Mouse (Mus musculus) heart, postnatal 14 days (tissue): ENCODE measurements around the gene Ppp1r37. TPM values are rescaled to one million over a fixed set of nuclear protein-coding genes. Genes with fewer than 3 reads are reported as not detected.

Experiments
- DNase-seq, 2 experiments: peaks; one replicate each; pipeline ENCODE4 v3.0.0; 2021 to 2022
- intact Hi-C: fragments of 180-260 bp; cut with DNase I; formaldehyde crosslinking; loops from one replicate; pipeline ENCODE4 v1.15.1; 2025
- total RNA-seq, 2 experiments: library from RNA; stranded (reverse); gene quantifications; 2 replicates each; pipeline ENCODE4 v1.2.3; 2021

The Ppp1r37 gene
- total RNA-seq, 2 experiments from 2014 or later: 41.3 to 41.5 TPM

DNA sequence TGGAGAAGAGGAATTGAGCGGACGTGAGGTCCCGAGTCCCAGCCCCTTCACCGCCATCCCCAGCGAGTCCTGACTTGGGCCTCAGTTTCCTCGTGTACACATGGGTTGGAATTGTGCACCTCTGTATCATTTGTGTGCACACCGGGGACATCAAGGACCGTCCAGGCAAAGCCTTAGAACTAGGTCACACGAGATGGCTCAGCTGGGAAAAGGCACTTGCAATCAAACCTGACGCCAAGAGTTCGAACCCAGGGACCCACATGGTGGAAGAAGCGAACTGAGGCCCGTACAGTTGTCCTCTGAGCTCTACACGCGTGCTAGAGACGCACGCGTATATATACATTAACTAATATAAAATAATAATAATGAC, 55.3 kb downstream of the Ppp1r37 start:
- intact Hi-C loops: loop anchor here (2.0 kb wide), 1 partner anchor 69 kb away; the partner anchor contains the start of genes Gemin7 and Zfp296
- no peak for DNase-seq

DNA sequence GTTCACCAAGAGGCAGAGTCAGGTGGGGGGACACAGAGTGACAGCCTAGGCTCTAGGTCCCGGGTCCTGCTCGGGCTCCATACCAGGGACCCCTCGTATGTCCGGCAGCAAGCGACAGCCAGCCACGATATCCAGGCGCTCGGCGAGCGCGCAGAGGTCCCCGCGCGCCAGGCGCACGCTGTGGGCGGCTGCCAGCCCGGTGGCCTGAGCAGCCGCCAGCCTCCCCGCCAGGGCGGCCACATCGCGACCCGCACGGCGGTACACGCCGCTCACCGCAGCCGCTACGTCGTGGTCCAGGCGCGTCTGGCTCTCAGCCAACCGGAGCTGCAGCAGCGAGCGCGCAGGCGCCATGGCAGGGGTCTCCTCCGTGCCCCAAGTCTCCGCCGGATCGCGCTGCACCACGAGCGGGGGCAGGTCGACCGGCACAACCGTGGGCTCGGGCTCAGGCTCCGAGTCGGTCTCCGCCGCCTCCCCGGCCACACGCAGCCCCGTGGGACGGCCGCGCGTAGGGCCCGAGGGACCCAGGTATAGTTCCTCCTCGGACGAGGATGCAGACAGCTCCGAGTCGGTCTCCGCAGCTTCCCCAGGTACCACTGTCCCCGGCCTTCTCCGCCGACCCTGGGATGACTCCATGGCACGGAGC, 55.8 kb downstream of the Ppp1r37 start:
- intact Hi-C loops: loop anchor here (2.0 kb wide), 1 partner anchor 70 kb away; the partner anchor contains the start of genes Gemin7 and Zfp296
- DNase-seq: peak; percentile 49 to 51

DNA sequence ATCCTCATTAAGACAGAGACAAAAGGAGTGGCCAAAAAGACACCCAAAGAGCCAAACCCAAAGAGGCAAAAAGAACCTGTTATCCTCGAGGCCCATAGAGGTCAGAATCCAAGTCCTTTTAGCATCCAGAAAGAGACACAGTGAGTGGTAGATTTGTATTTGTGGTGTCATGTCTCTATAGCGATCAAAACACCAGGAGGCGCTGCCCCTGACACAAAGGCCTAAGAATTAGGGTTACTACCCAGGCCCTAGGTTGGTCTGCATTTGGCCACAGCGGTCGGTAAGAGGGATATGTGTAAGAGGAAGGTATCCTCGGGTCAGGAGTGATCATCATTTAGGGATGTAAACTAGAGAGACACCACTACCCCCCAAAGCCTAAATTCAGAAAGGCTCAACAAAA, 56.5 kb downstream of the Ppp1r37 start:
- DNase-seq: no peak
- intact Hi-C loops: loop anchor here (2.0 kb wide), 1 partner anchor 70 kb away; the partner anchor contains the start of genes Gemin7 and Zfp296

DNA sequence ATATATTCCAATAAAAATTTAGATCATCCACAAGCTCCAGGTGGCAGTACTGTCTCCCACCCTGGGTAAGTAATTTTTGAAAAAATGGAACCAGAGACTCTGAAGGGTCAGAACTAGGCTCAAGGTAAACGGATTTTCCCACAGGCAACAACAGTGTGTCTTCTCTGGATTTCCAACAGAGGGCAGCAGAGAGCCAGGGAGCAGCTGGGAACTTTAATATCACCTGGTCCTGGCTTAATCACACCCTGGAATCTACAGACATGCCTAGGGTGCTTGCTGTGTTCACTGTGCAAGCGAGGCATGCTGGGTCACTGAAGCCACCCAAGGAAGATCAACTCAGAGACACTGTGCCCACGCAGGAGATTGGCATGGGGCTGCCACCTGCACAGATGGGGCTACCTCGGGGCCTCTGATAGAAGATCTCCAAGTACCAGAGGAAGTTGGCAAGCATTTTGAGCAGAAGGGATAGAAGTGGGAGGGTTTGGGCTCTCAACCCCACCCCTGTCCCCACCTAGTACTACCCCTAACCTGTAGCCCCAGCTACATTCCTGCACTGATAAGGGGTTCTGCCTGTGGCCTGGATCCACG, 59.3 kb downstream of the Ppp1r37 start:
- peak; percentile 52 to 70 for DNase-seq
- intact Hi-C loops: loop anchor here (5.0 kb wide), 3 partner anchors 41 to 114 kb away; partner anchors contain the start of gene Exoc3l2

DNA sequence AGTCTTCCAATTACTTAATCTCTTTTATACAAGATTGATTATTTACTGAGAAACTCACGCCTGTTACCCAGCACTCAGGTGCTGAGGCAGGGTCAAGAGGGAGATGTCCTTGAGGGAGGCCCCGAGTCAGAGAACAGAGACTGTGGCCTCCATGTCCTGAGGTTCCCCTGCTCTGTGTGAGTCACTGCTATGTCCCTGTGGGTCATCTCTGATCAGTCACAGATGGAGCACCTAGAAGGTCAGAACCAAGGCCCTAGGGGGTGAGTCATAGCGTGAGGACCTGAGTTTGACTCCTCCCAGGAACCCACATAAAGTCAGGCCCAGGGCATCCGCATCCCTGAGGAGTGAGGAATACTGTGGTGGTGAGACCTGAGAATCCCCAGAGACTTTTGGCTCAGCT, 61.2 kb downstream of the Ppp1r37 start:
- intact Hi-C loops: loop anchor here (5.0 kb wide), 3 partner anchors 39 to 116 kb away; partner anchors contain the start of gene Exoc3l2
- DNase-seq: no peak

DNA sequence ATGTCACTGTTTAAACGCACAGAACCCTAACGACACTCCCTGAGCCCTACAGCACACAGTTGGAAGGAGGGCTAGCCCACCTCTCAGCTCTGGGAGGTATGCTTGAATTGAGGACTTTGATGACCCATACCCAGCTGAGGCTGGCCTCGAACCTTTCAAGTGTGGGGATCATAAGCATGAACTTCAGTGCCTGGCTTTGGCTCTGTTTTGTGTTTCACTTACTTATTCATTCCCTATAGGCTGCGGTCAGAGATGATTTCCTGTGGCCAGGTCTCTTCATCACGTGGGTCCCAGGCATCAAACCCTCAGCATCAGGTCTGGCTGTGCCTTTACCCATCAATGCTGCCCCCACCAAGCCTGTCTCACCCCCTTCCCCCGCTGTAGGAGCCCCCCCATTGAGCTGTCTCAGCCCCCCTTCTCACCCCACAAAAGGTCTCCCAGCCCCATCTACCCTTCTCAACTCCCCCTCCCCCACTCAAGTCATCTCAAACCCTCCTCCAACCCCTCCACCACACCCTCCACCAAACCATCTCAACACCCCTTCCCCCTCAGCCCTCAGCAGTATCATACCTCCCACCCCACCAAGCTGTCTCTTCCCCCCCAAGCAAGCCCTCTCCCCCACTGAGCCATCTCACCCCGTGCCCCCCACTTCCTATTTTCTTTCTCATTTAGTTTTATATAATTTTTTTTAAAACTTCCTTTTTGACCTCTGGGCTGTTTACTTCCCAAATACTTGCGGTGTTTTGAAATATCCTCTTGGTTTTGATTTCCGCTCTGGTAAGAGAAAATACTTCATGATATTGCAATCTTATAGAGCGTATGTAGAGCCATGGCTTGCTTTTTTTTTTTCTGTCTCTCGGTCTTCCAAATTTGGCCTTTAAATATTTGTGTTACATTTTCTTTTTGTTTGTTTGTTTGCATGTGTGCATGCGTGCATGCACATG, 62.2 kb downstream of the Ppp1r37 start:
- intact Hi-C loops: loop anchor here (5.0 kb wide), 3 partner anchors 38 to 117 kb away; partner anchors contain the start of gene Exoc3l2
- no peak for DNase-seq

DNA sequence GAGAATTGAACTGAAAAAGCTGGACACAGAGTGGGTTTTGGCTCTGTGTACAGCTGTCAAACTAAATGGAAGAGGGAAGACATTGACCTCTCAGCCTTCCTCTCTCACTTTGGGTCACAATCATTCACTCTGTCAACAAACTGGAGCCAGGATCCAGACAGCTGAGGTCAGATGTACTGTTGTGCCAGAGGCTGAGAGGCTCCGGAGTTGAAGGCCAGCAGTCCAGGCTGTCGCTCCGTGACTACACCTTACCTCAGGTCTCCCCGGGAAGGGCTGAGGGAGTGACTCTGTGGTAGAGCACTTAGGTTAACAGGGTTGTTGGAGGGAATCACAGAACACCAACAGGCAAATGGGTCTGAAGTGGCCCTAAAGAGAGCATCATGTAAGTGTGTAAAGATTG, 64.5 kb downstream of the Ppp1r37 start:
- intact Hi-C loops: no loop called here
- DNase-seq: no peak

DNA sequence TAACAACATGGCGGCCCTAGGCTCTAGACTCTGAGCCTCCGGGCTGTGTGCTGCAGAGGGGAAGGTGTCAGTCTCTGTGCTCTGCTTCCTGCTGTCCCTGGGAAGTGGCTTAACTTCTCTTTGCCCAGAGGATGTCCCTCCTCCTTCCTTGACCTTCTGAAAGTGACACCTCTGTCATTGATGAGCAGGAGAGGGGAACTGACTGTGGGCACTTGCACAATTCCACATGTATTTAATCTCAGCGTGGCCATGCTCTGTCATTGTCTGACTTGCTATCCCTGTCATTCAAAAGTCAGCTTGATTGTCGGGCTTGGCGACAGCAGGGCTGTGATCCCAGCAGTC, 66.7 kb downstream of the Ppp1r37 start:
- intact Hi-C loops: no loop called here
- no peak for DNase-seq

DNA sequence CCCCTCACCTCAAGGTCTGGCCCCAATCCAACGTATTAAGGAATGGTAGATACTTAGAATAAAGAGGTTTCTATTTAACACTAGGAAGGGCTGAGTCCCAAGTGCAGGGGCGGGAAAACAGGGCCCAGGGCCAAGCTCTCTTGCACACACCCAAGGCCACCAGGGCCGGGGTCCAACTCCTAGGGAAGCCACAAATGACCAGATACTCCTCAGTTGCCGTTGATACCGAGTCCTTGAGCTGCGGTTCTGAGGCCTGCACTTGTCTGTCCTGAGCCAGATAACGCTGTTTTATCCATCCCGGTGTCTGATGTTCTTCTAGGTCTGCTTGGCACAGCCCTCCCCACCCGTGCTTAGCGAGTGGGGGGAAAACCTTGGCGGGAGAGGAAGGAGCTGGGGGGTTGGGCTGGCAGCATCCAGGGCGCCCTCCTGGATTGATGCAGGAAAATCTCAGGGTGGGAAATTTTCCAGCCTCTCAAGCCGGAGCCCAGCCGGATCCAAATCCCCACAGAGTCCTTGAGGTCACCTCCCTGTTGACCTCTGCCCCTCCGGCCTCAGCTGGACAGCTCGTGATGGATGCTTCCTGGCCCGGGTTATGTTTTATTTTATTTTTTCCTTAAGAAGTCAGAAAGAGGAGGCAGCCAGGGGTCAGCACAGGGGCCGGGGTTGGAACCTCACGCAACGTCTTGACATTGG, 67.2 kb downstream of the Ppp1r37 start:
- DNase-seq: peak; percentile 48 to 52

DNA sequence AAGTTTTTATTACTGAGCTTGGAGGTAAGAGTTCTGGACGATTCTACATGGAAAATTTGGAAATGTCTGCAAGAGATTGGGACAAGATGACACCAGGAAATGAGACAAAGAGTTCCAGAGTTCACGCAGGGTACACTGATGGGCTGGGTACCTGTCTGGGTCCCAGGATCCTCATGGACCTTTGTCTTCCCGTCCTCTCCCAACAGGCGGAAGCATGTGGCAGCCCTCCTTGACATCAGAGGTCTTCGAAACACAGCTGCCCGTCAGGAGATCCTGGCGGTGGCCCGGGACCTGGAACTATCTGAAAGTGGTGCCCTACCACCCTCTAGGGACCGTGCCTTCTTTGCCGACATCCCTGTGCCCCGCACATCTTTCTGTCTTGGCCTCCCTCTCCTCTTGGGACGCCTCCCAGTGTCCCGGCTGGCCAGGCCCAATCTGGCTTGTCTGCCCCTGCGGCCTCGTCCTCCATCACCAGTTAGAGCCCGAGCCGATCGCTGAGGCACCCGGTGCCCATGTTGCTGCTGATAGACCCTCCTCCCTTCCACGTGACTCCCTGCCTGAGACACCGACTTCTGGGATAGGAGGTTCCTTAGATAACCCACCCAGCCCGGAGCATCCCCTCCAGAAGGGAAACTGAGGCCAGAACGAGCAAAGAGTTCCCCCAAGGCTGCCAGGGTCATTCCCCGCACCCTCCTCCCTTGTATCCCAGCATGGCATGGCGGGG, 68.0 kb downstream of the Ppp1r37 start:
- intact Hi-C loops: no loop called here
- DNase-seq: no peak

More for the DNA sequence above, 67.2 kb downstream of the Ppp1r37 start:
- intact Hi-C loops: no loop called here

DNA sequence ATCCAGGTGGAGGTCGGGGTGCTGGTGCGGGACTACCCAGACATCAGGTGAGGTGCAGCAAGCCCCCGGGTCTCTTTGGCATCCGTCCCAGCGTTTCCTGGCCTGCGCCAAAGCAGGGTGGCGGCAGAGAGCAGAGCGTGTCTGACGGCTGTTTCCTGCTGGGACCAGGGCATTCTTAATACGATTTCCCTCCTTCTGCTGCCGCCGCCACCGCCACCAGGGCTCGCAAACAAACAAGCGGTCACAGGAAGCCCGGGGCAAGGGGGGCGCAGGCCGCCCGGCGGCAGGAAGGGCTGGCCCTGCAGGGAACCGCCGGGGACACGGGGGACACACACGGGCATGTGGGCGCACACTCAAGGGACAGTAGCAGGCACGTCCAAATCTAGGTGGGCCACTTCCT, 71.1 kb downstream of the Ppp1r37 start:
- intact Hi-C loops: no loop called here
- DNase-seq: peak; percentile 48 to 51

DNA sequence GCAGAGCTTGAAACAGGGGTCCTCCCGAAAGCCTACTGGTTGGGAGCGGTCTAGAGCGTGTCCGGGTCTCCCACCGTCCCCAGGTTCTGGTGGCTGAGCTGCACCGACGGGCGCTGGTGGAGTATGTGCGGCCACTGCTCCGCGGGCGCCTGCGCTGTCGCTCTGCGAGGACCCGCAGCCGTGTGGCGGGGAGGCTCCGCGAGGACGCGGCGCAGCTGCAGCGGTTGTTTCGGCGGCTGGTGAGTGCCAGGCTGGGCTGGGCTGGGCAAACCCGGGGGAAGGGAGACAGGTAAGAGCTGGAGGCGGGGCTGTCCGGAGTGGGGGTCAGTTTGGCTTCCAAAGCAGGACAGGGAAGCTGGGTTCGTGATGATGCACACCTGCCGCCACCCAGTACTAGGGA, 73.4 kb downstream of the Ppp1r37 start:
- no peak for DNase-seq
- intact Hi-C loops: no loop called here

DNA sequence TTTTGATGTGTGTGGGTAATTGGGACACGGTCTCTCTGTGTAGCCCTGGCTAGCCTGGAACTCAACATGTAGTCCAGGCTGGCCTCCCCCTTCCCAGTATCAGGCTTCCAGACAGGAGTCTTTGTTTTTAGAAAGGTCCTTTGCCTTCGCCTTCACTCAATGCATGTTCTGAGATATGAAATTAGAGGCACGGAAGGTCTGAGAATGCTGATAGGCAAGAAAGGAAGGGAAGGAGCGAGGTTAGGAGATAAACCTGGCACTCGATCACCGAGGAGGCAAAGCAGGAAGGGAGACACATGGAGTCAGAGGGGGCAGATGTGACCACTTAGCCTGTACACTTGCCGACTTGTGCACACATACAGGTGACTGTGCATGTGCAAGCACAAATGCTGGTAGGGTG, 76.3 kb downstream of the Ppp1r37 start:
- DNase-seq: no peak
- intact Hi-C loops: no loop called here

DNA sequence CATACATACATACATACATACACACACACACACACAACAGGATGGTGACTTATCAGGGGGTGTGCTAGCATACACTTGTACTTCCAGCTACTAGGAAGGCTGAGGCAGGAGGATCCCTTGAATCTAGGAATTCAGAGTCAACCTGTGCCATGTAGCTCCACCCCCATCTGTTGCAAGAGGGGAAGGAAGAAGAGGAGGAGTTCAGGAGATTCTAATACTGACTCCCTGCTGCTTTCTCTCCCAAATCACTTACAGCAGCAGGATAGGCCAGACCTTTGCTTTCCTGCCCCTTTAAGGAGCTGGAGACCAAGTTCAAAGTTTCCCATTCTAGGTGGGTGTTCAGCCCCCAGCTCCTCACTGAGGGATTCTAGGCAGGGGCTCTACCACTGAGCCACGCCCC, 77.4 kb downstream of the Ppp1r37 start:
- intact Hi-C loops: no loop called here
- no peak for DNase-seq

DNA sequence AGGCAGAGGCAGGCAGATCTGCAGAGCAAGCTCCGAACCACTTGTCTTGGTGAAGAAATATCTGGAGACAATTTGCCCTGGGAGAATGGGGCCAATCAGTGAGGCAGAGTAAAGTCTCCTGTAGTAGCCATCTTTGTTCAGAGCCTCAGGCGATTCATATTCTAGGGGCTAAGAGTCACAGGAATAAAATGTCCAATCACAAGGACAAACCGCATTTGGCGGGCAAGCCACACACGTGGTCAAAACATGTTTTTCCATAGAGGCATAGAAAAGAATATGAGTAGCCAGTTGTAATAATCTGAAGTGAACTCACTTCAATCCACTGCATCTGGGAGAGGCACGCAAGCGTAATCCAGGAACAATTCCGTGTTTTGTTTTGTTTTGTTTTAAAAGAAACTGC, 79.6 kb downstream of the Ppp1r37 start:
- intact Hi-C loops: no loop called here
- DNase-seq: no peak

Other genes starting within 250 kb of the Ppp1r37 start
- 10 to 100 TPM; 41.1 to 48.0 TPM for gene Ercc1, start 218.3 kb downstream of the Ppp1r37 start, total RNA-seq
- gene Cd3eap, start 203.6 kb downstream of the Ppp1r37 start, total RNA-seq: 1 to 10 TPM; 6.5 to 9.4 TPM
- gene Ppp1r13l, start 203.3 kb downstream of the Ppp1r37 start, total RNA-seq: 10 to 100 TPM; 25.0 to 28.4 TPM
- gene Ercc2, start 181.1 kb downstream of the Ppp1r37 start, total RNA-seq: 10 to 100 TPM; 12.4 to 15.7 TPM
- gene Klc3, start 159.0 kb downstream of the Ppp1r37 start, total RNA-seq: under 1 TPM; 0.45 to 0.63 TPM
- 1,000 to 10,000 TPM; 3,946 to 4,137 TPM for gene Ckm, start 158.3 kb downstream of the Ppp1r37 start, total RNA-seq
- 10 to 100 TPM; 23.3 to 25.0 TPM for gene Mark4, start 104.3 kb downstream of the Ppp1r37 start, total RNA-seq
- gene Exoc3l2, start 99.7 kb downstream of the Ppp1r37 start, total RNA-seq: 1 to 10 TPM in 1 of 2 experiments, under 1 TPM in 1; 0.79 to 1.1 TPM
- 1 to 10 TPM; 2.0 to 2.2 TPM for gene Bloc1s3, start 54.7 kb downstream of the Ppp1r37 start, total RNA-seq
- 10 to 100 TPM; 48.9 to 49.6 TPM for gene Trappc6a, start 54.7 kb downstream of the Ppp1r37 start, total RNA-seq
- gene Nkpd1, start 45.2 kb downstream of the Ppp1r37 start, total RNA-seq: not detected
- gene Zfp296, start 14.2 kb upstream of the Ppp1r37 start, total RNA-seq: under 1 TPM; 0.20 to 0.36 TPM
- 10 to 100 TPM; 45.6 to 49.8 TPM for gene Gemin7, start 14.5 kb upstream of the Ppp1r37 start, total RNA-seq
- gene Clasrp, start 41.4 kb upstream of the Ppp1r37 start, total RNA-seq: 10 to 100 TPM; 21.5 to 22.6 TPM
- gene Relb, start 66.4 kb upstream of the Ppp1r37 start, total RNA-seq: 1 to 10 TPM; 6.3 to 9.6 TPM
- gene Clptm1, start 102.0 kb upstream of the Ppp1r37 start, total RNA-seq: 10 to 100 TPM; 80.2 to 82.8 TPM
- gene Apoc2, start 114.9 kb upstream of the Ppp1r37 start, total RNA-seq: under 1 TPM; 0.41 to 0.55 TPM
- not detected for gene Gm44805, start 118.3 kb upstream of the Ppp1r37 start, total RNA-seq
- gene Apoc4, start 118.4 kb upstream of the Ppp1r37 start, total RNA-seq: not detected
- 1 to 10 TPM; 2.2 to 8.9 TPM for gene Apoc1, start 129.6 kb upstream of the Ppp1r37 start, total RNA-seq
- gene Apoe, start 136.1 kb upstream of the Ppp1r37 start, total RNA-seq: 100 to 1,000 TPM; 243 to 352 TPM
- 100 to 1,000 TPM; 107 to 120 TPM for gene Tomm40, start 152.4 kb upstream of the Ppp1r37 start, total RNA-seq
- 10 to 100 TPM; 37.2 to 39.7 TPM for gene Nectin2, start 187.4 kb upstream of the Ppp1r37 start, total RNA-seq
- gene Bcam, start 207.9 kb upstream of the Ppp1r37 start, total RNA-seq: 100 to 1,000 TPM; 225 to 236 TPM
- gene Cblc, start 233.7 kb upstream of the Ppp1r37 start, total RNA-seq: not detected